Mouse (Mus musculus): ENCODE data around the gene Sfswap.
A peak's percentile ranks its signal among the peaks of the same experiment; 100 is the strongest.
"Not testable (repeated sequence)": the region's sequence is repeated elsewhere in the genome, so short reads cannot be mapped to it uniquely, and the experiment has no call there.

The Sfswap gene

DNA sequence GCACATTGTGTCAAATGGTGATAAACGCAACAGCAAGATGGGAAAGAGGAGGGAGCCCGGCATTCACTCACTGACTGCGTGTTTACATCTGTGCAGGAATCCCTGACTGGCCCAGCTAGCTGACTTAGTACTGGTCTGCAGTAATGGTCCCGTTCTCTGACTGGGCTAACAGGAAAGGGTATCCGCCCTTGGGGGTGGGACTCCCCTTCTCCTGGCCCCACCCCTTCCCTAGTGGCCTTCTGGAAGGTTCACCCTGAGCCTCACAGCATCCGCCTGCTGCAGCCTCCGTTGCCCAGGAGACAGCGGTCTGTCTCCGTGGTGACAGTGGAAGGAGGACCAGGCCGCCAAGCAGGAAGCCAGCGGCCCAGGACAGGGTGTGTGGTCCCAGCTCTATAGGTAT is 89.9 kb downstream of the Sfswap start:
- DNase-seq, result peak; percentile 26 to 27

- peak; percentile 92 to 95 for DNase-seq
Observed at GRCm38 (mm10) chr5:129594116-129595114, 93.4 kb downstream of the Sfswap start.

- peak in 1 of 2 experiments; percentile 38 for DNase-seq
Observed at GRCm38 (mm10) chr5:129602071-129602487, 101.1 kb downstream of the Sfswap start.

- no peak for DNase-seq
Observed at GRCm38 (mm10) chr5:129607476-129607875, 106.5 kb downstream of the Sfswap start.

- peak; percentile 72 to 86 for DNase-seq
Observed at GRCm38 (mm10) chr5:129611060-129611459, 110.0 kb downstream of the Sfswap start.

GRCm38 (mm10) chr5:129620600-129620999 is 119.6 kb downstream of the Sfswap start:
- DNase-seq, result not testable (repeated sequence)
